Mouse (Mus musculus) midbrain, embryonic 14.5 days (tissue): Measurements from ENCODE around the gene Nrsn2. TPM values are rescaled to one million over a fixed set of nuclear protein-coding genes. Genes with fewer than 3 reads are reported as not detected.

ENCODE experiments used
- ATAC-seq: fragments of 200-750 bp; cut with Nextera tagmentation; 2 replicates; pipeline ENCODE4 v1.8.0; 2017; ENCODE audit warnings: moderate number of reproducible peaks, moderate library complexity; ENCODE audit not compliant: low FRiP score, low TSS enrichment
- DNase-seq: peaks from one replicate; pipeline ENCODE4 v3.0.0-alpha.2; 2015
- H3K27ac ChIP-seq: fragments of 300-500 bp; sonication (generic); replicated peaks from 2 replicates; pipeline ENCODE4 v1.5.1; 2014; ENCODE audit warnings: mild to moderate bottlenecking, low read depth, low read length, moderate library complexity
- H3K27me3 ChIP-seq: fragments of 300-500 bp; sonication (generic); 2 replicates; pipeline ENCODE4 v1.6.1; 2014; ENCODE audit warnings: low read length, control low read depth, mixed read lengths; ENCODE audit not compliant: control insufficient read depth, insufficient read depth
- H3K36me3 ChIP-seq: fragments of 300-500 bp; sonication (generic); 2 replicates; pipeline ENCODE4 v1.6.1; 2014; ENCODE audit warnings: low read length, control low read depth; ENCODE audit not compliant: control insufficient read depth, insufficient read depth
- H3K4me1 ChIP-seq: fragments of 300-500 bp; sonication (generic); 2 replicates; pipeline ENCODE4 v1.6.1; 2014; ENCODE audit warnings: mild to moderate bottlenecking, antibody characterized with exemption, low read length, control low read depth; ENCODE audit not compliant: control insufficient read depth, insufficient read depth
- H3K4me2 ChIP-seq: fragments of 300-500 bp; sonication (generic); 2 replicates; pipeline ENCODE4 v1.6.1; 2014; ENCODE audit warnings: mild to moderate bottlenecking, low read length, moderate library complexity
- H3K4me3 ChIP-seq: fragments of 300-500 bp; sonication (generic); replicated peaks from 2 replicates; pipeline ENCODE4 v1.5.1; 2014; ENCODE audit warnings: low read depth, low read length
- H3K9ac ChIP-seq: fragments of 300-500 bp; sonication (generic); replicated peaks from 2 replicates; pipeline ENCODE4 v1.6.1; 2014; ENCODE audit warnings: mild to moderate bottlenecking, low read length, moderate library complexity
- H3K9me3 ChIP-seq: fragments of 300-500 bp; sonication (generic); 2 replicates; pipeline ENCODE4 v1.6.1; 2016; ENCODE audit warnings: low read length, control low read depth, mixed read lengths; ENCODE audit not compliant: control insufficient read depth
- WGBS: fragments of 180-500 bp; shearing (Covaris S2); extraction: QIAGEN DNeasy Blood & Tissue Kit; methylation state at CpG from one replicate; pipeline ENCODE4 v1.1.7; 2014; 5-methylcytosine and 5-hydroxymethylcytosine counted together
- polyA plus RNA-seq: library from polyadenylated mRNA; unstranded; fragments of >200 nt; fragmentation: Nextera tagmentation; extraction: Ambion mirVana; gene quantifications from 2 replicates; pipeline ENCODE4 v1.2.1, GENCODE M21; 2014

Gene Nrsn2
- polyA plus RNA-seq, 1 experiment from 2014 or later = 40.1 TPM

DNA sequence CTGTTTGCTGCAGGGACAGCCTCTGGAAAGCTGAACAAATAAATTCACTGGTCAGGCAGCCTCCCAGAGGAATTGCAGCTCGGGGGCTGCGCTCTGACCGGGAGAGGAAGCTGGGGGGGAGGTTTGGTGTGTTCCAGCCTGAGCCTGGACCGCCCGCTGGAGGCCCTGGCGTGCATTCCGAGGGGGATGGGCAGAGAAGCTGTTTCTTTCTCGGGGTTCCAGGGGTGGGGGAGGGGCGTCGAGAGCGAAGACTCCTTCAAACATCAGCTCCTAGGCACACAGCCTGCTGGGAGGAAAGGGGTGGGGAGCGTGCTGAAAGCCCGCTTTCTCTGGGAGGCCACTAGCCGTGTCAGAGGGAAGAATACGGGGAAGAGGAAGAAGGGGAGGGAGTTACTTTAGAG is 34.5 kb upstream of the Nrsn2 start:
- Histone ChIP-seq H3K9me3 (0 out of 2 replicates have a peak, but pooled peaks cover under 1% of the 10 kb centered on the region), H3K4me1 (peaks cover 40% of the 10 kb centered on the region), H3K36me3 (no peaks in the 10 kb centered on the region), H3K4me3 (peak overlapping the region; percentile 88), H3K4me2 (peak overlapping the region; percentile 79), H3K9ac (peak overlapping the region; percentile 46), H3K27me3 (no peaks in the 10 kb centered on the region), H3K27ac (peak overlapping the region; percentile 93)
- ATAC-seq (peak; percentile 61), DNase-seq (peak; percentile 94)
- under 1% methylated on average over 15 of the region's 15 CpGs for WGBS

- no peak overlapping the region for H3K9ac ChIP-seq
- no peak overlapping the region for H3K4me3 ChIP-seq
Observed at GRCm38 (mm10) chr2:152409781-152410180, 33.3 kb upstream of the Nrsn2 start.

DNA sequence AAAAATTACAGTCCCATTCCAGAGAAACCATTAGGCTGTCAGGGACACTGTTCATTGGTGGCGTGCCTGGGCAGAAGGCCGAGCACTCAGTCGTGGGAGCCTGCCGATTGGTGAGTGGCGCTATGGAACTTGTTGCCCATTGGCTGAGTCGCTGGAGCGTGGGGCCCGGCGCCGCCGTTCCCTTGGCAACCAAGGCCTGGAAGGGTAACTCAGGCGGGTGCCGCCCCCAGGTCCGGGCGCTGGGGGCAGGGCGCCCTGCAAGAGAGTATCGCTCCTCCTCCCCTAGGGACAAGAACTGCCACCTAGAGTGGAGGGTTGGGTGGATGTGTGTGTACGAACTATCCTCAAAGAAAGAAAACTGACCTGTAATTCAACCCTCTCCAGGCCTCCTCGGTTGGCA is 29.7 kb upstream of the Nrsn2 start:
- H3K9me3 ChIP-seq = no peaks in the 10 kb centered on the region
- WGBS = under 1% methylated on average over 19 of the region's 19 CpGs
- H3K4me2 ChIP-seq = peak overlapping the region; percentile 66
- H3K4me1 ChIP-seq = peaks cover 25% of the 10 kb centered on the region
- peak overlapping the region; percentile 26 for H3K4me3 ChIP-seq
- ATAC-seq = peak; percentile 94
- H3K36me3 ChIP-seq = no peaks in the 10 kb centered on the region
- peak; percentile 96 for DNase-seq
- 0 out of 2 replicates have a peak overlapping the region, but pooled peaks have one; percentile 26 for H3K9ac ChIP-seq
- peak overlapping the region; percentile 66 for H3K27ac ChIP-seq
- H3K27me3 ChIP-seq = no peaks in the 10 kb centered on the region

More at GRCm38 (mm10) chr2:152409781-152410180, 33.3 kb upstream of the Nrsn2 start:
- Histone ChIP-seq H3K27ac (peak overlapping the region; percentile 93; the same call in 1 of the 2 replicates), H3K4me1 (peaks cover 44% of the 10 kb centered on the region), H3K27me3 (no peaks in the 10 kb centered on the region), H3K9me3 (no peaks in the 10 kb centered on the region), H3K36me3 (no peaks in the 10 kb centered on the region), H3K4me2 (no peak overlapping the region)
- 80% methylated on average over 6 of the region's 6 CpGs for WGBS
- ATAC-seq = no peak
- DNase-seq = no peak

DNA sequence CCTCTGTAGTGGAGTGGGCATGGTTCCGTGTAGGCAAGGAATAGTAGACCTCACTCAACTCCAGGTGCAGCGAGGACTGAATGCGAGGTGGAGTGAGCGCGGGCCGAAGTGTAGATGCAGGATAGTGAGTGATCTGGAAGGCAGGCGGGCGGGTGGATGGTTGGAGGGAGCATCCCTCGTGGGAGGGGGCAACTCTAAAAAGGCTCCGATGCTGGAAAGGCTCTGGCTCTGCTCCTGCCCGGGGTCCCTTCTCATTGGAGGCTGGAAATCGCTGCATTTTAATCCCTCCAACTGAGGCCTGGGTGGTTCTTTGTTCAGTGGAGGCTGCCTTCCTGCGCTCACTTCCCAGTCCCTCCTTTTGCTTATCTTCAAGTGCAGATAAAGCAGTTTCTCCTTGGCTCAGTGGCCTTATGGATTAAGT is 22.7 kb upstream of the Nrsn2 start:
- peak; percentile 80 for DNase-seq
- ATAC-seq = 0 out of 2 replicates have a peak, but pooled peaks have one; percentile 3
- Histone ChIP-seq H3K27me3 (no peaks in the 10 kb centered on the region), H3K36me3 (peaks cover 3% of the 10 kb centered on the region; the same call in 1 of the 2 replicates), H3K4me1 (peaks cover 29% of the 10 kb centered on the region), H3K27ac (peak overlapping the region; percentile 100), H3K9me3 (no peaks in the 10 kb centered on the region), H3K4me2 (peak overlapping the region; percentile 69), H3K4me3 (peak overlapping the region; percentile 91), H3K9ac (peak overlapping the region; percentile 98)
- under 1% methylated on average over 13 of the region's 13 CpGs for WGBS

DNA sequence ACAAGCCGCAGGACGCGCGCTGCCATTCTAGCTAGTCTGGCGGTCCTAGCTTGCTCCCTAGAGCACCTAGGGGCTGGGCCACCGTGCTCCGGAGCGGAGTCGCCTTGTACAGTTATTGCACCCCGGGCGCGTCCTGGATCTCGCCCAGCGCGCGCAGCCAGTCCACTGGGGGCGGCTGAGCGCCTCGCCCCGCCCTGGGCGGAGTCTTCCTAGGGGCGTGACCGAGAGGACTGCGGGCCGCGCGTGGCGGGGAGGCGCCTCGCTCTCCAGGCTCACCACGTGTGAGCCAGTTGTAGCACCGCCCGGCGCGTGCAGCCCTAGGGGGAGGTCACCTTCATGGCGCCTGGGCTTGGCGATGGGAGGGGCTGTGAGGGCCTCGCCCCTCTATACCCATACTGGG is 22.3 kb upstream of the Nrsn2 start:
- H3K4me2 ChIP-seq = peak overlapping the region; percentile 69
- H3K27ac ChIP-seq = peak overlapping the region; percentile 100
- H3K4me1 ChIP-seq = peaks cover 33% of the 10 kb centered on the region
- DNase-seq (peak; percentile 96), ATAC-seq (peak; percentile 75)
- peak overlapping the region; percentile 91 for H3K4me3 ChIP-seq
- H3K36me3 ChIP-seq = peaks cover 4% of the 10 kb centered on the region; the same call in 1 of the 2 replicates
- no peaks in the 10 kb centered on the region for H3K27me3 ChIP-seq
- H3K9me3 ChIP-seq = no peaks in the 10 kb centered on the region
- peak overlapping the region; percentile 98 for H3K9ac ChIP-seq
- WGBS = under 1% methylated on average over 38 of the region's 38 CpGs

- peak; percentile 99 for DNase-seq
- WGBS = under 1% methylated on average over 85 of the region's 104 CpGs
- peak within 1 kb of the TSS; percentile 69 for H3K4me2 ChIP-seq
- no peaks in the 10 kb centered on the region for H3K9me3 ChIP-seq
- ATAC-seq = peak; percentile 71
- H3K4me3 ChIP-seq = peak within 1 kb of the TSS; percentile 91
- peak within 1 kb of the TSS; percentile 98 for H3K9ac ChIP-seq
- H3K27me3 ChIP-seq = no peaks in the 10 kb centered on the region
- H3K4me1 ChIP-seq = peaks cover 39% of the 10 kb centered on the region
- peak within 1 kb of the TSS; percentile 100 for H3K27ac ChIP-seq
- peaks cover 10% of the 10 kb centered on the region; the same call in 1 of the 2 replicates for H3K36me3 ChIP-seq
Observed at GRCm38 (mm10) chr2:152397680-152398435, 21.4 kb upstream of the Nrsn2 start, which contains the start of gene Sox12. Gene Sox12 (minus strand): TSS chr2:152398063.

- peak overlapping the region; percentile 98 for H3K9ac ChIP-seq
- ATAC-seq (peak; percentile 21), DNase-seq (peak; percentile 86)
- H3K9me3 ChIP-seq = no peaks in the 10 kb centered on the region
- H3K27me3 ChIP-seq = no peaks in the 10 kb centered on the region
- H3K27ac ChIP-seq = peak overlapping the region; percentile 100
- H3K4me3 ChIP-seq = peak overlapping the region; percentile 91
- WGBS = under 1% methylated on average over 75 of the region's 77 CpGs
- peaks cover 10% of the 10 kb centered on the region; the same call in 1 of the 2 replicates for H3K36me3 ChIP-seq
- H3K4me2 ChIP-seq = peak overlapping the region; percentile 69
- H3K4me1 ChIP-seq = peaks cover 39% of the 10 kb centered on the region
Observed at GRCm38 (mm10) chr2:152397004-152397589, 20.7 kb upstream of the Nrsn2 start.

GRCm38 (mm10) chr2:152396110-152397003 is 19.9 kb upstream of the Nrsn2 start:
- H3K4me1 ChIP-seq = peaks cover 39% of the 10 kb centered on the region
- H3K4me2 ChIP-seq = peak overlapping the region; percentile 69
- peak overlapping the region; percentile 100 for H3K27ac ChIP-seq
- H3K4me3 ChIP-seq = peak overlapping the region; percentile 91
- H3K27me3 ChIP-seq = no peaks in the 10 kb centered on the region
- ATAC-seq (peak; percentile 69), DNase-seq (peak; percentile 97)
- peak overlapping the region; percentile 98 for H3K9ac ChIP-seq
- WGBS = under 1% methylated on average over 46 of the region's 46 CpGs
- H3K9me3 ChIP-seq = no peaks in the 10 kb centered on the region
- peaks cover 10% of the 10 kb centered on the region; the same call in 1 of the 2 replicates for H3K36me3 ChIP-seq
